8 mouse cellular contexts compared by ENCODE assay signal in the genomic region with DNA sequence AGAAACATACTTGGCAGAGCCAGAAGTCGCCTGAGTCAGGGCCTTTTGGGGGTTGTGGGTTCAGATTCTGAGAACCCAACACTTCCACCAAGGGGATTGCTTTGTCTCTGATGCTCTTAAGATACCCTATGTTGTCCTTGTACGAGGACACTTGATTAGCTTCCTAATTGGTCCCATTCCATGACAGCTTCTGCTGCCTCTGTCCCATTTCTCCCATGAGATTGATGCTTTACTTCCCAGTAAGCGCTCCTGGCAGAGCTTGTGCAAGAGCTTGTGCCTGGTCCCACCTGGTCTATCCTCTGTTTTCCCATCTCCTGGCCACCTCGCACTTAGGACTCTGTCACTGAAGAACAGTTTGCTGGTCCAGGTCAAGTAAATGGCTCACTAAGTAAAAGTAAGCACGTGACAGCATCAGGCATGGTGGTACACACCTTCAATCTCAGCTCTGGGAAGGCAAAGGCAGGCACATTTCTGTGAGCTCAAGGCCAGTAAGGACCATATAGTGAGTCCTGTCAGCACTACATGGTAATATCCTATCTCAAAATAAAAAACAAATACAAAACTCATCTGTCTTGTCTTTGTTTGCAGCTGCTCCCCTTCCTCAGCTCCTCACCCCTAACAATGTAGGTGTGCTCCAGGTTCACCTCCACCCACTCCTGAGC. TPM values are rescaled to one million over a fixed set of nuclear protein-coding genes. Genes with fewer than 3 reads are reported as not detected.
A peak's percentile ranks its signal among the peaks of the same experiment; 100 is the strongest.
DNase-seq lines count a peak whose midpoint lies in the region; ATAC-seq lines count a peak whose summit lies in the region.
"Not testable (repeated sequence)": the region's sequence is repeated elsewhere in the genome, so short reads cannot be mapped to it uniquely, and the experiment has no call there.

No protein-coding gene starts in this region.

- H3K4me2 ChIP-seq in intestine, embryonic 16.5 days (ENCODE audit: low read depth, low read length), result not testable (repeated sequence)

- peak; percentile 62 for DNase-seq in adrenal gland, adult 8-10 months
- peak; percentile 81 to 85 for DNase-seq in heart, adult 9 months (ENCODE audit: low spot score in 2 of 2)
- peak; percentile 63 to 81 for DNase-seq in left cerebral cortex, postnatal 14 days (ENCODE audit: low spot score in 2 of 2)
- DNase-seq in lung, postnatal 36 days, result peak; percentile 65
- DNase-seq in right cerebral cortex, adult 18-20 months, result peak; percentile 41
- peak; percentile 79 to 83 for DNase-seq in urinary bladder, adult 18-20 months (ENCODE audit: low spot score in 2 of 2)

- 60% methylated on average over 5 of the region's 5 CpGs for WGBS in intestine, embryonic 16.5 days

- H3K9ac ChIP-seq in intestine, embryonic 16.5 days (ENCODE audit: low read depth, low read length), result not testable (repeated sequence)

- H3K27me3 ChIP-seq in intestine, embryonic 16.5 days (replicated peaks; ENCODE audit: control insufficient read depth, insufficient read depth, low read length), result not testable (repeated sequence)

- not testable (repeated sequence) for H3K9me3 ChIP-seq in intestine, embryonic 16.5 days (ENCODE audit: control insufficient read depth, low read length)

- not testable (repeated sequence) for H3K4me3 ChIP-seq in intestine, embryonic 16.5 days (ENCODE audit: low read length)

- not testable (repeated sequence) for H3K4me1 ChIP-seq in intestine, embryonic 16.5 days (ENCODE audit: control insufficient read depth, insufficient read depth, low read length)

- intact Hi-C loops in left cerebral cortex, postnatal 14 days (cut with DNase I), result not testable (repeated sequence)

- H3K36me3 ChIP-seq in intestine, embryonic 16.5 days (ENCODE audit: control insufficient read depth, insufficient read depth, low read length), result not testable (repeated sequence)

- peak; percentile 12 for ATAC-seq in erythroid progenitor cell, adult 5-6 weeks (replicated peaks; ENCODE audit: low FRiP score, poor library complexity, severe bottlenecking)
- ATAC-seq in intestine, embryonic 16.5 days, result peak; percentile 41

- not testable (repeated sequence) for H3K27ac ChIP-seq in intestine, embryonic 16.5 days (ENCODE audit: low read length)

RNA-seq across cellular contexts. Expression of a gene that starts 30.9 kb away (rescaled TPM):
- total RNA-seq in adrenal gland, adult 8-10 months (2022), result 100 to 1,000 TPM in 2 of 4 experiments, 10 to 100 TPM in 2; 71.9 to 122 (median 93.1) TPM
- total RNA-seq in erythroid progenitor cell, adult 5-6 weeks (2015; ENCODE audit: low replicate concordance), result 0.42 and 0.72 TPM in 2 replicates
- total RNA-seq in erythroid progenitor cell, adult 5-6 weeks (2017; ENCODE audit: low replicate concordance), result 1.1 and 18.9 TPM in 2 replicates
- 11.8 and 12.6 TPM in 2 replicates for polyA plus RNA-seq in intestine, embryonic 16.5 days (2015; fragmentation: Nextera tagmentation; extraction: Ambion mirVana)
- 10 to 100 TPM; 43.2 to 49.5 TPM for total RNA-seq in left cerebral cortex, postnatal 14 days (2021)

RNA-seq across cellular contexts. Expression of a gene that starts 39.8 kb away (rescaled TPM):
- total RNA-seq in adrenal gland, adult 8-10 months (2022), result 10 to 100 TPM; 46.4 to 69.5 (median 53.9) TPM
- 111 and 147 TPM in 2 replicates for total RNA-seq in erythroid progenitor cell, adult 5-6 weeks (2015; ENCODE audit: low replicate concordance)
- total RNA-seq in erythroid progenitor cell, adult 5-6 weeks (2017; ENCODE audit: low replicate concordance), result 127 and 128 TPM in 2 replicates
- 31.0 and 32.4 TPM in 2 replicates for polyA plus RNA-seq in intestine, embryonic 16.5 days (2015; fragmentation: Nextera tagmentation; extraction: Ambion mirVana)
- total RNA-seq in left cerebral cortex, postnatal 14 days (2021), result 10 to 100 TPM; 59.0 to 67.2 TPM
